Mouse (Mus musculus) CH12.LX (cell line): ENCODE data around the gene Acaa1a. TPM values are rescaled to one million over a fixed set of nuclear protein-coding genes. Genes with fewer than 3 reads are reported as not detected.

ENCODE experiments used
- DNase-seq: peaks from one replicate; pipeline ENCODE4 v3.0.0-alpha.2; 2013; ENCODE audit errors: extremely low read depth
- H3K27ac ChIP-seq: 2 replicates; pipeline ENCODE4 v1.5.1; 2012; ENCODE audit warnings: low read depth, mild to moderate bottlenecking, control low read depth, moderate library complexity; ENCODE audit not compliant: insufficient read depth
- H3K27me3 ChIP-seq: replicated peaks from 2 replicates; pipeline ENCODE3; 2012; ENCODE audit warnings: inconsistent platforms
- H3K36me3 ChIP-seq, 2 experiments: replicated peaks in 1 of 2; 2 replicates each; pipeline versions ENCODE3 to v1.6.1; 2012; ENCODE audit warnings: inconsistent platforms in 1 of 2, low read length in 1 of 2, mild to moderate bottlenecking in 1 of 2, mixed read lengths in 1 of 2, moderate library complexity in 1 of 2; ENCODE audit not compliant: control insufficient read depth in 1 of 2, insufficient read depth in 1 of 2
- H3K4me1 ChIP-seq, 2 experiments: 2 replicates each; pipeline ENCODE4 v1.6.1; 2012; ENCODE audit warnings: inconsistent platforms in 1 of 2, moderate library complexity in 1 of 2; ENCODE audit not compliant: insufficient read depth in 2 of 2, control insufficient read depth in 1 of 2
- H3K4me2 ChIP-seq: 2 replicates; pipeline ENCODE4 v1.6.1; 2012; ENCODE audit warnings: low read depth, mild to moderate bottlenecking, control low read depth; ENCODE audit not compliant: poor library complexity, insufficient read depth, severe bottlenecking
- H3K4me3 ChIP-seq, 3 experiments: fragments of 150-350 bp in 1 of 3; sonication (generic) in 1 of 3; replicated peaks in 1 of 3; 2 replicates each; pipeline versions ENCODE3 to v1.5.1; 2011 to 2012; ENCODE audit warnings: low read depth in 2 of 3, low read length in 2 of 3, mild to moderate bottlenecking in 2 of 3, moderate library complexity in 2 of 3, control low read depth in 1 of 3, improper control_type of control experiment in 1 of 3, inconsistent platforms in 1 of 3, mixed read lengths in 1 of 3; ENCODE audit not compliant: poor library complexity in 1 of 3
- H3K79me2 ChIP-seq: replicated peaks from 2 replicates; pipeline ENCODE4 v1.6.1; 2012; ENCODE audit warnings: mild to moderate bottlenecking, moderate library complexity; ENCODE audit not compliant: control insufficient read depth, poor library complexity, insufficient read depth, severe bottlenecking; ENCODE audit errors: extremely low read depth
- H3K9ac ChIP-seq: 2 replicates; pipeline ENCODE4 v1.6.1; 2012; ENCODE audit warnings: low read depth, mild to moderate bottlenecking, control low read depth, moderate library complexity; ENCODE audit not compliant: insufficient read depth
- H3K9me3 ChIP-seq: replicated peaks from 2 replicates; pipeline ENCODE3; 2012; ENCODE audit warnings: low read length, inconsistent platforms, mixed read lengths
- BHLHE40 ChIP-seq: IDR thresholded peaks from 2 replicates; pipeline ENCODE4 v1.6.1; 2011; ENCODE audit warnings: mild to moderate bottlenecking, low read depth, low read length, improper control_type of control experiment
- ETS1 ChIP-seq: conservative IDR thresholded peaks from 2 replicates; pipeline ENCODE4 v1.6.1; 2012; ENCODE audit warnings: low read depth, mild to moderate bottlenecking, inconsistent platforms, low read length, improper control_type of control experiment, moderate library complexity
- IRF4 ChIP-seq: IDR thresholded peaks from 2 replicates; pipeline ENCODE4 v1.6.1; 2014; ENCODE audit warnings: low read depth, mild to moderate bottlenecking, inconsistent platforms, low read length, improper control_type of control experiment
- JUN ChIP-seq: IDR thresholded peaks from 2 replicates; pipeline ENCODE4 v1.6.1; 2011; ENCODE audit warnings: low read depth, mild to moderate bottlenecking, low read length, improper control_type of control experiment, moderate library complexity; ENCODE audit not compliant: insufficient read depth
- KAT2A ChIP-seq: IDR thresholded peaks from 2 replicates; pipeline ENCODE4 v1.6.1; 2012; ENCODE audit warnings: low read length, improper control_type of control experiment, inconsistent platforms; ENCODE audit not compliant: insufficient replicate concordance
- MAX ChIP-seq: IDR thresholded peaks from 2 replicates; pipeline ENCODE4 v1.6.1; 2011; ENCODE audit warnings: low read length, improper control_type of control experiment
- MYC ChIP-seq: IDR thresholded peaks from 2 replicates; pipeline ENCODE4 v1.6.1; 2011; ENCODE audit warnings: low read depth, mild to moderate bottlenecking, improper control_type of control experiment, low read length
- POLR2AphosphoS2 ChIP-seq: IDR thresholded peaks from 2 replicates; pipeline ENCODE4 v1.6.1; 2011; ENCODE audit warnings: low read depth, low read length, improper control_type of control experiment
- SIN3A ChIP-seq: IDR thresholded peaks from 2 replicates; pipeline ENCODE4 v1.6.1; 2012; ENCODE audit warnings: low read length, improper control_type of control experiment, inconsistent platforms
- SMC3 ChIP-seq: IDR thresholded peaks from 2 replicates; pipeline ENCODE4 v1.6.1; 2011; ENCODE audit warnings: low read depth, low read length, improper control_type of control experiment
- USF1 ChIP-seq: IDR thresholded peaks from 2 replicates; pipeline ENCODE4 v1.6.1; 2014; ENCODE audit warnings: low read depth, mild to moderate bottlenecking, inconsistent platforms, low read length, improper control_type of control experiment
- USF2 ChIP-seq: conservative IDR thresholded peaks from 2 replicates; pipeline ENCODE4 v1.6.1; 2011; ENCODE audit warnings: low read depth, low read length, improper control_type of control experiment
- ZKSCAN1 ChIP-seq: IDR thresholded peaks from 2 replicates; pipeline ENCODE4 v1.6.1; 2012; ENCODE audit warnings: low read depth, inconsistent platforms, low read length, improper control_type of control experiment, borderline replicate concordance
- ZMIZ1 ChIP-seq: IDR thresholded peaks from 2 replicates; pipeline ENCODE4 v1.6.1; 2012; ENCODE audit warnings: low read depth, mild to moderate bottlenecking, inconsistent platforms, low read length, improper control_type of control experiment
- ZNF384 ChIP-seq: IDR thresholded peaks from 2 replicates; pipeline ENCODE4 v1.6.1; 2012; ENCODE audit warnings: low read depth, low read length, improper control_type of control experiment, inconsistent platforms
- dilution Hi-C: fragments of 300-500 bp; cut with MboI; formaldehyde crosslinking; loops from 2 replicates; pipeline ENCODE4 v1.14.3; 2020; ENCODE audit warnings: low sequenced_read_pairs; ENCODE audit not compliant: extremely low pct_unique_long_range_greater_than_20kb, extremely low pct_ligation_motif_present
- in situ Hi-C: fragments of 300-500 bp; cut with MboI; formaldehyde crosslinking; loops from 3 replicates; pipeline ENCODE4 v1.14.3; 2019; ENCODE audit warnings: low sequenced_read_pairs, low pct_ligation_motif_present, low pct_unique_long_range_greater_than_20kb, mixed read lengths
- polyA plus RNA-seq: library from polyadenylated mRNA; unstranded; fragments of >175 nt; gene quantifications from 2 replicates; pipeline ENCODE4 v1.2.1, GENCODE M21; 2012; ENCODE audit warnings: low read depth; ENCODE audit not compliant: insufficient read length
- total RNA-seq, 2 experiments: library from RNA; depleted of rRNA; stranded (reverse); fragments of 300-350 nt in 1 of 2; fragments of >200 nt in 1 of 2; gene quantifications; 2 replicates each; pipeline ENCODE4 v1.2.3; 2012 to 2014

The Acaa1a gene
- total and polyA plus RNA-seq, 3 experiments, result 22.4 to 57.8 (median 24.4) TPM

DNA sequence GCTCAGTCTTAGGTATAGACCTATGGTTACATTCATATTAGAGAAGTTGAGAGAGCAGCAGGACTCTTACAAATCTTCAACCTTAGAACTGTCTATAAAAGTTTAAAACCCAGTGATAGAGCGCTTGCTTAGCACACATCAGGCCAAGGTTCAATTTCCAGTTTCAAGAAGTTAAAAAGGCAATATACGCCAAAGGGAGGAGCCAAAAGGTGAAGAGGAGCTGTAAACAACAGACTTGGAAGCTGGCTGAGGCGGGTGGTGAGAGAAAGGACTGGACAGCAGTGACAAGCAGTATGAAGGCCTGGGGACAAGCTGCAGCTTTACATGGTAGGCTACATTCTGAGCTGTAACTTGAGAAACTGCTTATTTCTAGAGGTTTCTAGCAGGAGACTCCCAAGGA lies 40.9 kb upstream of the Acaa1a start:
- TF ChIP-seq KAT2A (no peak), ETS1 (no peak)
- dilution Hi-C loops, result no loop called here
- no peaks in the 10 kb centered on the region for H3K4me1 ChIP-seq

DNA sequence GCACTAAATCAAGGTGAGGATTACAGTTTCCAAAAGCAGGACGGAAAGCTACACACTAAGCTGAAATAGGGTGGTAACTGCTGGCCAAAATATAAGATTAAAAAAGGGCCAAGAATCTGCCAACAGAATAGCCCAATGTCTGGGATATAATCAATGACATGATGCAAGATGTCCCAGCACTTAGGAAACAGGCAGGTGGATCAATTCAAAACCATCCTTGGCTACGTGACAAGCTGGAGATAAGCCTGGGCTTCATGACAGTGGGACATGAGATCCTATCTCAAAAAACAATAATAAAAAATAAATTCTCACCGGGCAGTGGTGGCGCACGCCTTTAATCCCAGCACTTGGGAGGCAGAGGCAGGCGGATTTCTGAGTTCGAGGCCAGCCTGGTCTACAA lies 33.6 kb upstream of the Acaa1a start:
- TF ChIP-seq ZKSCAN1 (no peak), SMC3 (no peak), POLR2AphosphoS2 (no peak), USF1 (no peak), BHLHE40 (no peak), ZNF384 (no peak), SIN3A (no peak), ZMIZ1 (no peak), USF2 (no peak), KAT2A (no peak), MYC (no peak), MAX (no peak), JUN (no peak), IRF4 (no peak)
- TF ChIP-seq, all 38 proteins: peak for 0
- no peaks in the 10 kb centered on the region for H3K4me1 ChIP-seq
- no peak overlapping the region for H3K4me3 ChIP-seq
- DNase-seq, result no peak
- no peaks in the 10 kb centered on the region for H3K27me3 ChIP-seq
- no peak overlapping the region for H3K4me2 ChIP-seq
- no peaks in the 10 kb centered on the region for H3K9me3 ChIP-seq
- H3K79me2 ChIP-seq, result peaks cover 5% of the 10 kb centered on the region
- H3K36me3 ChIP-seq, result peaks cover 8 to 36% of the 10 kb centered on the region in 2 experiments
- dilution Hi-C loops (no loop called here), in situ Hi-C loops (no loop called here)
- H3K9ac ChIP-seq, result no peak overlapping the region
- no peak overlapping the region for H3K27ac ChIP-seq

More for the DNA sequence above, 40.9 kb upstream of the Acaa1a start:
- in situ Hi-C loops, result no loop called here
- DNase-seq, result no peak
- Histone ChIP-seq H3K36me3 (peaks cover 5 to 47% of the 10 kb centered on the region in 2 experiments), H3K4me3 (no peak overlapping the region), H3K79me2 (no peaks in the 10 kb centered on the region; the same call in 1 of the 2 replicates), H3K9me3 (no peaks in the 10 kb centered on the region), H3K27me3 (no peaks in the 10 kb centered on the region), H3K27ac (no peak overlapping the region), H3K4me2 (no peak overlapping the region), H3K9ac (no peak overlapping the region)

DNA sequence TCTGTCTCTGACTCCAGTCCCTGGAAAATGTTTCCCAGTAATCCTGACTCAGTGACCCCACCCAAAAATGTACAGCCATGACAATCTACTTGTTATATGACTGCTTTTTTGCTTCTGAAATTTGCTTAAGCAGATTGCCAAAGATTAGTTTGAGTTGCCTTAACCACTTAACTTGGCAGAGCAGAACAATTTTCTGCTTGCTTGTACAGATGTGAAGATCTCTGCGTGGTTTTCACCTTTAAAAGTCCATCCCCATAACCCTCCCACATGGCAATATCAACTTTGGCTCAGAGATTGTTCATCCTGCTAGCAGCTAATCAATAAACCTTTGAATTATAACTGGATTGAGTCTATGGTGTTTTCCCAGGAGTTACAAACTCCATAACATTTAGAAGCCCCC lies 30.4 kb upstream of the Acaa1a start:
- dilution Hi-C loops, result no loop called here
- H3K4me3 ChIP-seq, result no peak overlapping the region

More for the DNA sequence above, 30.4 kb upstream of the Acaa1a start:
- Histone ChIP-seq H3K9me3 (no peaks in the 10 kb centered on the region), H3K27me3 (no peaks in the 10 kb centered on the region), H3K4me1 (0 out of 4 replicates have a peak, but pooled peaks cover 0 to 5% of the 10 kb centered on the region in 2 experiments), H3K4me2 (no peak overlapping the region), H3K79me2 (peaks cover 11% of the 10 kb centered on the region), H3K9ac (no peak overlapping the region), H3K36me3 (peaks cover 0 to 27% of the 10 kb centered on the region in 2 experiments), H3K27ac (no peak overlapping the region)
- no peak for TF ChIP-seq JUN
- in situ Hi-C loops, result no loop called here
- no peak for DNase-seq
